Mouse (Mus musculus) right cerebral cortex, postnatal 14 days (tissue): ENCODE data around the gene Hoxd4.
A peak's percentile ranks its signal among the peaks of the same experiment; 100 is the strongest.

Experiments
- DNase-seq: peaks from one replicate; pipeline ENCODE4 v3.0.0; 2022

Gene Hoxd4

DNA sequence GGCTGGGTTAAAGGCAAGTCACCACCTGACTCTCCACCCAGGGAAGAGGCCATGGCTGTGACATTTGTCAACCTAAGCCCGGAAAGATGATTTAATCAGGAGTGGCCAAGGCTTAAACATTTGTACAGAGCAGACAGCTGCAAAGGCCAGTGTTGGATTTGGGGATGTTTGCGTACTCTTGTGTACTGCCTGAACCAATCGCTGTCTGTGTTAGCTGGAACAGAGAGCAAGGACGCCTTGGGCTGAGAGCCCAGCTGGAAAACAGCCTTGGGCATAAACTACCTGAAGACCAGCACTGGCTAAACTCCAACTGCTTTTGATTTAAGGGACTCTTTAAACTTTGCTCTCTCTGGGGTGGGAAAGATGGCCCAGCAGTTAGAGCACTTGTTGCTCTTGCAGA is 3.1 kb upstream of the Hoxd4 start:
- DNase-seq, result no peak

DNA sequence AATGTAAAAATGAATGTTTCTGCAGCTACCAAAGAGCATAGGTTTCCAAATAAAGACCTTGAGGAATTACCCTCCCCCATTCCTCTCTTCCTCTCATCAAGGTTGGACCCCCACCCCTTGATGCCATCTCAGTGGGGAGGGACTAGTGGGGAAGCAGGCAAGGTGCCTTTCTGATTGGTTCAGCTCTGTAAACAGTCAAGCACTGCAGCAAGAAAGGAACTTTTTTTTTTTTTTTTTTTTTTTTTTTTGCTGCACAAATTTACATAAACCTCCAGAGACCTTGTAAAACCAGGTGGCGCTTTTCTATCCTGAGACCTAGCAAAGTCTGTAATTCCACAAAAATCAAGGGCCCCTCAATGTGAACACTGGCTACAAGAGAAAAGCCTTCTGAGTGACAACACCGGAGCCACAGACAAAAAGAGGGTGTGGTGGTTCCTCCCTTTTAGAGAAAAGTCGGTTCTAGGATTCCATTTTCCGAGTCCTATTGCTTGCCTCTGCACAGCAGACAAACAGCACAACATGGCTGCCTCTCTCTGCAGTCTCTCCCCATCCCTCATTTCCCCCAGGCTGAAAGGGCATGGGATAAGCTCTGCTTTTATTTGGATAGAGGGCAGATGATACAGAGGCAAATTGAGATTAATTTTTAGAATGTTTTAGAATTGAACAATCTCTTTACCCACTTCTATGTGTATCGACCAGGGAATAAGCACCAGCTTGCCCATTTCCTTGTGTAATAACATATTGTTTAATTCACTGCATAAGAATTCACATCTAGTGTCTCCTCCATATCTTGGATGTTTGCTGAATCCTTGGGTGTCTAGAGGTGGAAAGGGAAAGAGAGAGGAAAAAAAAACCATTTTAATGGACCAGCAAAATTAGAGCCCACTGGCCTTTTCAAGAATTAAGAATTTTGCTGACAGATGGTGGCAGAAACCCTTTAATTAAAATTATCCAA is 2.0 kb upstream of the Hoxd4 start:
- no peak for DNase-seq

DNA sequence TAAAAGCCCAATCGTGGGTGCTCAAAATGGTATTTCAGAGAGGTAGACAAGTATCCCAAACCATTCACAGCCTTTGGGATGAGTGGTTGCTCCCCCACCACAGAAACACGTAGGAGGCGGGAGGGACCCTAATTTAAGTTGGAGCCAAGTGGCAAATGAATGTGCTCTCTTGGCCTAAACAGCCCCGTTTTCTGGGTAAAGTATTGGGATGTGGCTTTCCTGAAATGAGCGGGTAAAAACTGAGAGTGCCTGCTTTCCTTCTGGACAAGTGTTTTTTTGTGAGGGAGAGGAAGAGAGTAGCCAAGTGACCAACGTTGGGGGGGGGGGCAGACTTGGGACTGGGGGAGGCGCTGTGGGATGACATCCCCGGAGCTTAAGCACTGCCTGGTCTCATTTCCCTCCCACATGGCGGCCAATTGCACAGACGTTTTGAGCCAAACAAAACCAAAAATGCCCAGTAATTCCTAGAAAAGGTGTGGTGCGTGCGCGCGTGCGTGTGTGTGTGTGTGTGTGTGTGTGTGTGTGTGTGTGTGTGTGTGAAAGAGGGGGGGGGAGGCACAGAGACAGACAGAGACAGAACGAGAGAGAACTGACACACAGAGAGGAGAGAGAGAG is 693 bp upstream of the Hoxd4 start:
- DNase-seq, result no peak

DNA sequence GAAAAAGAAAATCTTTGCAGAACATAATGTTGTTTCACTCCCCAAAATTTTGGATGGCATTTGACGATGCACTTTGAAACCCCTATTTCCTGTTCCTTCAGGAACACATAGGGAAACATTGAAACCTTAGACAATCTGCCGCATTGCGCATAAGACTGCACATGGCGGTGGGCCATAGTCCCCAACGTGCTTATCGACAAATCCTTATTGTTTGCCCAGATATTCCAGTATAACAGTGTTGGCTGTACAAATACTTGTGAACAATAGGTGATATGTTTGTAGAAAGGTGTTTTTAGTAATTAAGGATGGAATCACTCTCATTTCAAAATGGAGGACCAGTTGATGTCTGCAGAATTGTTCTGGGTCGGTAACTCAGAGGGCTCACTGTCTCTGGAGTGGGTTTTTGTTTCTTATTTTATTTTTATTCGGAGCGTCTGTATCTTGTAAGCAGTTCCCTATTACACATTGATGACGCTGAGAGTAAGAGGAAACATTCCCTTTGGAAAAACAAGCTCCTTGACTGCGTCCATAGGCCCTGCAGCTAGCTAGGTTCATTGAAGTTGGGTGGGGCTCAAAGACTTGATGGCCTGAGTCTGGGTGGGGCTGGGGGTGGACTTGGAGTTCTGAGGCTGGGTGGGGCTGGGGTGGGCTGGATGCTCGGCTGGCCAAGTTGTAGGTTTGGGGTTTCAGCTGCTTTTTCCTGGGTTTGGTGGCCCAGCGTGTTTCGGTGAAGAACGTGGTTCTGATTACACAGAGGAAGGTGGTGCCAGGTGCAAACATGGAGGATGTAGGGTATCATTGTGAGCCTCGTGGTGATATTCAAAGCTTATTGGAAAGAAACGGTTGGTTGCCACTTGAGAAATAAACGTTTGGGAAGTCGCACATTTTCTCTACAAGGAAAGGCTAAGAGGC is 1.8 kb downstream of the Hoxd4 start:
- DNase-seq, result no peak

DNA sequence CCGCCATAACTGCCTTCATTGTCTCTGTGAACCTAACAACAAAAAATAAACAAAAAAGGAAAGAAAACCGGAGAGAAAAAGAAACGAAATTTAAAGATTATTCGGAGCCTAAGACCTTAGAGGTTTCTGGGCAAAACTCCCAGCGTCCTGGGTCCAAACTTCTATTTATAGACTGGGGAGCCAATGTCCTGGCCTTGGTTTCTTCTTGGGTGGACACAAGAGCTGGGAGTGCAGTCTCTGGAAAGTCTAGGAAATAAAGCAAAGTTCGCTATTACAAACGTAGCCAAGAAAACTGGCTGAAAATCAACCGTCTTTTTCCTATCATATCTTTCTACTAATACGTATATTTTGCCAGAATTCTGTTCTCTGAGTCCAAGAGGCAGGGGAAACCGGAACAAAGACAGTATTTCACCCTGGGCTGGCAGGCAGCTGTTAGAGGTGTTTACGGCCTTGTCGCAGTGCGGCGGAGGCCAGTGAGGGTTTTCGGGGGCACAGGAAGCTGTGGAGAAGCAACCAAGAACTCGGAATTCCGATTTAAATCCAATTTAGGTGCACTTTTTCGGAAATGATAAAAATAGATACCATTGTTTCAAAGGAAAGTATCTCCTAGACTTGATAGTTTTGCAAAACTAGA is 2.5 kb downstream of the Hoxd4 start:
- DNase-seq, result no peak

DNA sequence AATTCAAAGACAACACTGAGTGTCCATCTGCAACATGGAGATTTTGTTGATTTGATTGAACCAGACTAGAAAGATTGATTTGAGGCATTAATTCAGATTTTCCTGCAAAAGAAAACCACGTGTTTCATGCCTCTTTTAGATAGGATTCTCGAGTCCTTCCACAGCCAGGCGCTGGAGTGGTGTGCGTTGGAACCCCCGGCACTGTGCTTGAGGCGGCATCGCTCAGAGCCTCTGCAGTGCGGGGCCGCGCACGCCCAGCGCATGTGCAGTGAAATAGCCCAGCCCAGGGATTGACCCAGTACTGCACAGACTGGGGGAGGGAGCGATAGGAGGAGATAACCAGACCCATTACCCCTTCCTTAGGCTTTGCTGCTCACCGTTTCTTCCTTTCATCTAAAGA is 3.2 kb downstream of the Hoxd4 start:
- no peak for DNase-seq

DNA sequence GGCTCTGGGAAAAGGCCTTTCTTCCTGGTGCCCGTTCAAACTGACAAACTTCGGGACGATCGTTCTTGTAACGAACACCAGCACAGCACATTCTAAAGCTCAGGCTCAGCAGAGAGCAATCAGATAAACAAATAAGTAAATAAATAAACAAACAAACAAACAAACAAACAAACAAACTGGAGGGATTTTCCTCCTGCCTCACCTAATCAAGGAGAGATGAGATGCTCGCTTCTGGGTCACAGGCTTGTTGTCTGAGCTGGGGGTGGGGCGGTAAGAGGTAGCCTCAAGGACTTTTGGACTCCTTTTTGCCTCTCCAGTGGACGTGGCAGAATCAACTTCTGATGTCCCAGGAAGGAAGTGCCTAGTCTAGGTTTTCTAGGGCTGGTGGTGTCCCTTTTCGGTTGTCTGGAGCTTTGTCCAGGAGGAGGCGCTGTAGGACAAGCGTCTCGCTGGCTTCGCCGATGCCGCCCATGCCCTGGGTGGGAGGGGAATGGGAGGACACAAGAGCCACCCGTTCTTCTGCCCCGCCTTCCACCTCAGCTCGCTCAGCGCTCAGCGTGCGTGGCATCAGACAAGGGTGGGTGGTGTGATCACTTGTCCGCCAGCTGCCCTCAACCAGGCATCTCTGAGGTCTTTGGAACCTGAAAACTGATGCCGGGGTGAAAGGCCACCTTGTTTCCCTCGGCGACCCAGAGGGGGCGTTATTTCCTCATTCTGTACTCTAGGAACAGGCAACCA is 3.9 kb downstream of the Hoxd4 start:
- peak; percentile 91 for DNase-seq

DNA sequence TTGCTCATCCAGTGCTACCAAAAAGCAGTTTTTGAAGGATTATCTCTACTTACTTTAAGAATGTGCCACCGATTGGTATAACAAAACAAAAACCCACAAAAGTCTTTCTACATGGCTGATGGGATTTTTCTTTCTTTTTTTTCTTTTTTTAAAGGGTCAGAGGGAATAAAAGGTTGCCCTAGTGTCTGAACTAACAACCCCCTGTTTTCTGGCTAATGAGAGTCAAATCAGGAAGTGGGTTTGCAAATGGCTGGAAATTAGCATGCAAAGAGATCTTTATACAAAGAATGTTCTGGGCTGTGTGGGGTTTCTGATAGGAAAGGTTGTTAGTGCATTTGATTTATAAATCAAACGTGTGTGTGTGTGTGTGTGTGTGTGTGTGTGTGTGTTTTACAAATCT is 8.7 kb downstream of the Hoxd4 start:
- DNase-seq, result no peak

DNA sequence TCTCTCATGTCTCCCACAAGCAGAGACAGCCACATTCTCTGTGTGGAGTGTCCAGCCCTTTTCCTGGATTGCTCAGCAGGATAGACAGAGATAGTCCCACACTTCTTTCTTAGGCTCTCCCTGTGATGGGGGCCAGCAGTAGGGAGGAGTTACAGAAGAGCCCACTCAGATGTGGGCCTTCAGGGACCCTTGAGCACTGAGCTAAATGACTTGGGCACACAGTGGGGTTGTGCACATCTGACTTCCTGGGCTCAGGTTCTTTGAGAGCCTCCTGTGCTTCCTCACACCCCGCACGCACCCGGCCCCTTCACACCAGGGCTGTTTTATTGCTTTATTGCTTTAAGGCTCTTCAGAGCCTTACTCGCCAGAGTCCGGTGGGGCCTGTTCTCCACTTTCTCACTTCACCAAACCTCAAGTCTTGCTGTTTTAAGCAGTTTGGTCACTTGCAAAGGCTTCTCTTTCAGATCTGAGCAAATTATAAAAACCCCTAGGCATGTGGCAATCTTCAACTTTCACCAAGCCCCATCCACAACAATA is 9.3 kb downstream of the Hoxd4 start:
- no peak for DNase-seq

DNA sequence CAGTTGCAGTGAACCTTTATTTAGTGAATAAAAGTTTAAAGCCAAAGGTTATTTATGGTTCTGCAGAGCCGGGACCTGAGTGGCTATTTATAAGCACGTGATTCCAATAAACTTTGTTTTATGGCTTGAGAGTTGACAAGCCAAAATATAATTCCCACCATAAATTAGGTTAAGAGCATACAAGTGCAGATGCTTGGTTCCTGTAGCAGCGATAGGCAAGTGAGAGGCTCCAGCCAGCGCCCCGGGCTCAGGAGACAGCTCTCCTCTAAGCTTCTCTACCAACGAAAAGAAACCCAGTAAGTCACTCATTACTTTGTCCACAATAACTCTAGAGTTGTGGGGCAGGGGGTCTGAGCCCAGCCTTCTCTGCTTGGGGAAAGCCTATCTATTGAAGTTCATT is 10.2 kb downstream of the Hoxd4 start:
- DNase-seq, result no peak

DNA sequence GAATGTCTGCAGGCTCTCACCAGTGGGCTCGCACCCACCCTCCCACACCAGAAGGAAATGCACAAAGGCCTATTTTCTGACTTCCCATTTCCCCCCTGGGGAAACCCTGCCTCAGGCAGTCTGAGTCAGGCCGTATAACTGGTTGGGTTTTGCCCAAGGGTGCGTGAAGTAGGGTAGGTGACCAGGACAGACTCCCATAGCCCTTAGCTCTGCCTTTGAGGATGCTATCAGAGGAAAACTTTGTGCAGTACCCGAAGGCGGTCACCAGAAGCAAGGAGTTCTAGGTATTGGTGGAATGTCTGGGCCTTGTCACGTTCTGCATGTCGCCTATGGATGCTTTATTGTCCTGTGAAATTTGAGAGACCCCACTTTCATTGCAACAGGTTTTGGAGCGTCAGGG is 11.2 kb downstream of the Hoxd4 start:
- no peak for DNase-seq

DNA sequence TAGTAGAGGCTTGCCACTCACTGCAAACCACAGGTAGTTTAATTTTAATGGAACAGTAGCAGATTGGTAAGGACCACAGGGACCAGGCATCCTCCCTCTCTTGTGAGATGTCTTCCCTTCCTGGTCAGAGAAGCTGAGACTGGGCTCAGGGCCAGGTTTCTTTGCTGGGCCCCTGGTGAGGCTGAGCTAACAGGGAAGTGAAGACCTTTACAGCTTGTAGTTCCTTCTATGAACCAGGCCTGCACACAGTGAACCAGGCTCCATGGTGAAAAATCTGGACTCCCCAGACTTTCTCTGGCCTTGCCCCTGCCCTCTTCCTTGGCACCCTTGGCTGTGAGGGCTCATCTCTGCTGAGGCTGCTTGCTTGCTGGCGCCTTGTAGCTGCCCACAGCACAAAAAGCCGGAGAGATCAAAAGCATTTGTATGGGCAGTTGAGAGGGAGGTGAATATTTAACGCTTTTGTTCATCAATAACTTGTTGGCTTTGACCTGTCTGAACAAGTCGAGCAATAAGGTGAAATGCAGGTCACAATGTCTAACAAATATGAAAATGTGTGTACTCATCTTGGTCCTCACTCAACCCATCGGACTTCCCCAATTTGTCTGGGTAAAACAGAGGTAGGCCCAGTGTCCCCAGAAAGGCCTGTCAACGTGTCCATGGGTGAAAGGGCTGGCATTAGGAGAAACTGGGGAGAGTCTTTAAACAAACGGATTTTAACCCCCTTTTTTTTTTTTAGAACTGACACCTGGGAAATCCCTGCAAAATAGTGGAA is 12.7 kb downstream of the Hoxd4 start:
- no peak for DNase-seq

DNA sequence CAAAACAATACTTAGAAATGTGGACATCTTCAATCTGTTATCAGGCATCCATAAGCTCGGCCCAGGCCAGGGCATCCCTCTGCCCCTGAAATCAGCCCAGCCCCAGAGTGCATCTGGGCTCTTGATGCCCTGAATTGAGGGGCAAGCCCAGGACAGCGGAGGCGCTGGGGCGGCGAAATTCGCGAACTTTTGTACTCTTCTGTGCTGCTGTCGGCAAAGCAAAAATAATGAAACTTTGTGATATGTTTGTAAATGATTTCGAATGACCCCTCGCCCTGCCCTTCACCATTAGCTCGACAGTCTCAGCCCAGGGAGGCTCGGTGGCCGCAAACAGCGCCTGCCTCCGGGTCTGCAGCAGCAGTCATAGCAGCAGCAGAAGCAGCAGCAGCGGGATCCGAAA is 13.4 kb downstream of the Hoxd4 start:
- no peak for DNase-seq

DNA sequence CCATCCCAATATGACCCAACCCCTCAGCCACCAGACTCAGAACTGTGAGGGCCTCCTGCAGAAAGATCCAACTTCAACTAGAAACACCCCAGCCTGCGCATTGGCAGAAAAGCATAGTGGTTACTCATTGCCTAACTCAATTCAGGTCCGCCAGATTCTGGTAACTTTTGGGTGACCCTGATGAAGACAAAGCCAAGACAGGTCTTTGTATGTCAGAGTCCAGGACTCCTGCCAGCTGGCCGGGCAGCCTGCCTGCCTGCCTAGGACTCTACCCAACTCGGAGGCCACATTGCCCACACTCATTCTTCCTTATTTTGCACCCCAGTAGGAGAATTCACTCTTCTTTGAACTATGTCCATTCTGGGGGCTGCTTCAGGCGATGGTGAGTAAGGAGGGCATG is 14.8 kb downstream of the Hoxd4 start, which contains the start of gene Gm28230:
TSS of gene Gm28230 (plus strand) at position 178 of the 400 bp plus-strand sequence.
- no peak for DNase-seq

DNA sequence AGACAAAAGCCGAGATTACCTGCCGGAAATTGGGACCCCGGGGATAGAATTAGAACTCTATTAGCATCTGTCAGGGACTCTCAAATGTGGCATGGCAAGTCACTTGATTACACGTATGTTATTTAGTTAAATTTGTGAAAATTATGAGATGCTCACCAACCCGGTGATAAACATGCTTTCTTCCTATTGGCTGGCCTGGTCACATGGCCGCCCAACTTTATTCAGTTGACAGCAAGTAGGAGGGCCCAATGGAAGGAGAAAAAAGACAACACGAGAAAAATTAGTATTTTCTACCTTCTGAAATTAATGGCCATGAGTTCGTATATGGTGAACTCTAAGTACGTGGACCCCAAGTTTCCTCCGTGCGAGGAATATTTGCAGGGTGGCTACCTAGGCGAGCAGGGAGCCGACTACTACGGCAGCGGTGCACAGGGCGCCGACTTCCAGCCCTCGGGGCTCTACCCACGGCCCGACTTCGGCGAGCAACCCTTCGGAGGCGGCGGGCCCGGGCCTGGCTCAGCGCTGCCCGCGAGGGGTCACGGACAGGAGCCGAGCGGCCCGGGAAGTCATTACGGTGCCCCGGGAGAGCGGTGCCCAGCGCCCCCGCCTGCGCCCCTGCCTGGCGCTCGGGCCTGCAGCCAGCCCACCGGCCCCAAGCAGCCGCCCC is 15.4 kb downstream of the Hoxd4 start:
- no peak for DNase-seq

DNA sequence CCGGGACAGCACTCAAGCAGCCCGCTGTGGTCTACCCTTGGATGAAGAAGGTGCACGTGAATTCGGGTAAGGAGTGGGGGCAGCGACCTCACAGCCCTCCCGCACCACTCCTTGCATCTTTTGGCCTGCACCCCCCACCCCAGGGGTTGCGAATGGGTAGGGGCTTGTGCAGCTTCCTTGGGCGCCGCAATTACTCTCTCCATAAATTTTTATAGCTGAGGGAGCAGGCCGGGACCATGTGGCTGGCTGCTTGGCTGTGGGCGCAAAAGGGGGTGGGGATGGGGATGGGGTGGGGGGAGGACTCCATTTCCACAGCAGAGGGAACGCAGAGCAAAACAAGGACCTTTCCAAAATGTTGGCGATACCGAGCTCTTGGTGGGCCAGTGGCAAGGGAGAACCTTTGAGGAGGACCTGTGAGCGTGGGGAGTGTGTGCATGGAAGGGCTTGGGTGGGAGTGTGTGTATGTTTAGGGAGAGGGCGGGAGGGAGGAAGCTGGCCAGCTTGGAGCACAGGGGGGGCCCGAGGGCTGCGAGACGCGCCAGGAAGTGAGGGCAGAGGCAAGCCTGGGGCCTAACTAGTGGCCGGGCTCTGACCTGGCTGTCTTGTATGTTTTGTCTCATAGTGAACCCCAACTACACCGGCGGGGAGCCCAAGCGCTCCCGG is 16.0 kb downstream of the Hoxd4 start:
- DNase-seq, result no peak

DNA sequence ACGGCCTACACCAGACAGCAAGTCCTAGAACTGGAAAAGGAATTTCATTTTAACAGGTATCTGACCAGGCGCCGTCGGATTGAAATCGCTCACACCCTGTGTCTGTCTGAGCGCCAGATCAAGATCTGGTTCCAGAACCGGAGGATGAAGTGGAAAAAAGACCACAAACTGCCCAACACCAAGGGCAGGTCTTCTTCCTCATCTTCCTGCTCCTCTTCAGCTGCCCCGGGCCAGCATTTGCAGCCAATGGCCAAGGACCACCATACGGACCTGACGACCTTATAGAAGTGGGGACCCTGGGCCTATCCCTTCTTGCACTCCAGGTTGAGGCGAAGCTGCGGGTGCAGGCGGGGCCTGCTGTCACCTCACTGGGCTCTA is 16.6 kb downstream of the Hoxd4 start:
- no peak for DNase-seq

DNA sequence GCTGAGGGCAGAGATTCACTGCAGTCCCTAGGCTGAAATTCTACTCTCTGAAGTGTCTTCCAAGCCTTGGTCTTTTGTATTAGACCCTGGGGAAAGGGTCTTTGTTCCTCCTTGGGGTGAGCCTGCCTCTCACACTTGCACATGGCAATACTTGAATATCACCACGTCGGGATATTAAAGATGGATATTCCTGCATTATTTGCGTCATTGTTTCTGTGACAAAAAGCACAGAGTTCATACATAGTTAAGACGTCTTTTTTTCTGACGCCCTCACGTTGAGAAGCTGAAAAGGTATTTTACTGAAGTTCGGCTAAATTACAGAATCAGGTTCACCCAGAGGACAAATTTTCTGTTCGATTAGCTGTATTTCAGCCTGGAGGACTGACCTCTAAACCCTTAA is 18.6 kb downstream of the Hoxd4 start:
- no peak for DNase-seq

DNA sequence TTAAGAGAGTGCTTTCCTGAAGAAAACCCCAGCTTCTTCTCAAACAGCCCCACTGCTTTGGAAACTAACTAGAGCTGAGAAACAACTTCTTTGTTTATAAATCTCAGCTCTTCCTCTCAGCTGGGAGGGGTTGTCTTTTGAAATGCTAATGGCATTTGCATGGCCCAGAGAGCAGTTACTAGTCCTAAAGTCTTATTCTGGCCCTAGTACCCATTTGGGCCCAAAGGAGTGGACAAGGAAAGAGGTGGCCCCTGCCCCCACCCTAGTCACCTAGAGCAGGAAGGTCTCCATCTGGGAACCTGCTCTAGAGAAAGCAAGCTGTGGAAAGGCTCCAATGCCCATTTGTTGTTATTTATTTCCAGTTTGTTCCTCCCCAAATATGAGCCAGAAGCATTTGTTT is 19.3 kb downstream of the Hoxd4 start:
- DNase-seq, result no peak
